Comparison of ENCODE assay signal across 25 mouse cellular contexts in genomic region chr5:77084418-77084817, GRCm38 (mm10). TPM values are rescaled to one million over a fixed set of nuclear protein-coding genes. Genes with fewer than 3 reads are reported as not detected.
"Had no signal": no experiment of that assay in that cellular context is flagged by ENCODE, and none has a peak within 500 bp of the region (broad histone marks: within the 10 kb centered on the region; RNA-seq: fewer than 3 reads in every experiment).

No protein-coding gene starts in this region.

- H3K36me3 ChIP-seq: hindbrain, embryonic 10.5 days; hindbrain, embryonic 12.5 days; intestine, embryonic 15.5 days; limb, embryonic 13.5 days; limb, embryonic 15.5 days; liver, embryonic 12.5 days had no signal

- ATAC-seq: hindbrain, embryonic 16.5 days; inflammation-experienced regulatory T-cells, adult 6 months; intestine, embryonic 15.5 days; intestine, postnatal 0 days; liver, embryonic 12.5 days had no signal

- H3K4me1 ChIP-seq: hindbrain, embryonic 10.5 days; hindbrain, embryonic 12.5 days; intestine, embryonic 15.5 days; limb, embryonic 13.5 days; liver, embryonic 12.5 days had no signal

- H3K9ac ChIP-seq: heart, embryonic 12.5 days; hindbrain, embryonic 12.5 days; hindbrain, embryonic 14.5 days; intestine, embryonic 15.5 days; limb, embryonic 13.5 days; limb, embryonic 15.5 days; liver, embryonic 12.5 days had no signal

- H3K27me3 ChIP-seq: hindbrain, embryonic 12.5 days; intestine, embryonic 15.5 days; limb, embryonic 13.5 days; limb, embryonic 15.5 days; liver, embryonic 12.5 days had no signal

- H3K9me3 ChIP-seq: heart, embryonic 10.5 days; heart, embryonic 12.5 days; hindbrain, embryonic 10.5 days; hindbrain, embryonic 12.5 days; intestine, embryonic 15.5 days; limb, embryonic 13.5 days; limb, embryonic 15.5 days; liver, embryonic 12.5 days had no signal

- H3K27ac ChIP-seq: gastrocnemius, adult 2 months; heart, embryonic 10.5 days; hindbrain, embryonic 10.5 days; hindbrain, embryonic 12.5 days; hindbrain, embryonic 14.5 days; intestine, embryonic 15.5 days; layer of hippocampus, adult 2 months; left cerebral cortex, adult 2 months; limb, embryonic 13.5 days; limb, embryonic 15.5 days; liver, embryonic 12.5 days had no signal

- H3K4me2 ChIP-seq: heart, embryonic 12.5 days; hindbrain, embryonic 12.5 days; hindbrain, embryonic 14.5 days; intestine, embryonic 15.5 days; limb, embryonic 13.5 days; limb, embryonic 15.5 days; liver, embryonic 12.5 days had no signal

- DNase-seq: gastrocnemius, adult 2 months; gastrocnemius, postnatal 10 days; gastrocnemius, postnatal 25 days; heart, adult 18-20 months; heart, postnatal 10 days; heart, postnatal 4 days; kidney, adult 18-20 months; kidney, adult 8-10 months; kidney, postnatal 10 days; kidney, postnatal 25 days; kidney, postnatal 4 days had no signal

- H3K4me3 ChIP-seq: gastrocnemius, adult 2 months; heart, embryonic 10.5 days; heart, embryonic 12.5 days; hindbrain, embryonic 10.5 days; hindbrain, embryonic 12.5 days; intestine, embryonic 15.5 days; layer of hippocampus, adult 2 months; left cerebral cortex, adult 2 months; limb, embryonic 13.5 days; limb, embryonic 15.5 days; liver, embryonic 12.5 days had no signal

RNA-seq across cellular contexts. Expression of gene Hopx, which starts 30.5 kb away (rescaled TPM):
- polyA plus RNA-seq: liver, embryonic 12.5 days had no signal
